Mouse (Mus musculus): Measurements from ENCODE around the gene Gimap3. TPM values are rescaled to one million over a fixed set of nuclear protein-coding genes. Genes with fewer than 3 reads are reported as not detected.
A peak's percentile ranks its signal among the peaks of the same experiment; 100 is the strongest.

Gimap3 gene
- polyA plus RNA-seq (2017; shearing (Covaris generic)): 1,000 to 10,000 TPM; 1,659 to 2,511 TPM

DNA sequence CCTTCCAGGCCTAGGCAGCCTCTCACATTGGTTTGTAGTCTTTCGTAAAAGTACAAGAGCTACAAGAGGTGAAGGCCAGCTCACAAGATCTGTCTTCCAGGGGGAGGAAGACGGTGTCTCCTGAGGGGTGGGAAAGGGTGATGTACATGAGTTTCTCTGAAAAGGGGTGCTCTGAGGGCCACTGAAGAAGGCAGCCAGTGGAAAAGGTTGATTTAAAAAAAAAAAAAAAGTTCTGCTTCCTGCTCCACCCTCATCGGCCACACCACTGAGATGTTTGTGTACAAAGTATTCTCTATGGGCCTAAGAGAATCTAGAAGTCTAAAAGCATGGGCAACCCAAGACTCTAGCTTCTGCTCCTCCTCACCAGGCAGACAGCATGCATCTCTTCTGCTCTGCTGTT is at the start of gene Gimap3:
Gene Gimap3, minus strand, starts transcription at position 156 of the 400 bp plus-strand sequence.
- peak; percentile 69 for ATAC-seq

DNA sequence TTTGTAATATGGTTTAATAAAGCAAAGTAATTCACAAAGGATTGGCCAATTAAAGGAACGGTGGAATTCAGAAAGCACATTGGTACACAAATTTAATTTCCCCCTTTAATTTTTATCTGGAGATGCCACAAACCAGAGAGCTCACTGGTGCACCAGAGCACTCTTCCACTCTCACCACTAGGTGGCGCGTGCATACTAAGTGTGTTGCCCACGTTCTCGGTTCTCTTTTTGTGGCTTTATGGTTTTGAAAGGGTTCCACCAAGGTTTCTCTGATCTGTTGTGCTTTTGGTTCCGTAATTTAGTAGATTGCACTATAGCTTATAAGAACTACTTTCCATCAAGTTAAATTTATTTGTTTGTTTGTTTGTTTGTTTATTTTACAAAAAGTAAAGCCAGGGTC is 47.2 kb upstream of the Gimap3 start:
- ATAC-seq: peak; percentile 82

DNA sequence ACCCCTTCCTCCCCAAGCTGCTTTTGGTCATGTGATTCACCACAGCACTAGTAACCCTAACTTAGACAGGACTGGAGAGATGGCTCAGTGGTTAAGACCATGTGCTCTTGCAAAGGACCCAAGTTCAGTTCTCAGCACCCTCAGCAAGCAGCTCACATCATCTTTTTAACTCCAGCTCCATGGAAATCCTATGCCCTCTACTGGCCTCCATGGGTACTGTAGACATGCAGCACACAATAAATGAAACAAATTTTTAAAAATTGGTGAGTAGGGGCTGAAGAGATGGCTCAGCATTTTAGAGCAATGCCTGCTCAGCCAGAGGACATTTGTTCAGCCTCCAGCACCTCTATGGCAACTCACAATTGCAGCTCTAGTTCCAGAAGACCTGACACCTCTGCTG is 44.4 kb upstream of the Gimap3 start:
- no peak for ATAC-seq

DNA sequence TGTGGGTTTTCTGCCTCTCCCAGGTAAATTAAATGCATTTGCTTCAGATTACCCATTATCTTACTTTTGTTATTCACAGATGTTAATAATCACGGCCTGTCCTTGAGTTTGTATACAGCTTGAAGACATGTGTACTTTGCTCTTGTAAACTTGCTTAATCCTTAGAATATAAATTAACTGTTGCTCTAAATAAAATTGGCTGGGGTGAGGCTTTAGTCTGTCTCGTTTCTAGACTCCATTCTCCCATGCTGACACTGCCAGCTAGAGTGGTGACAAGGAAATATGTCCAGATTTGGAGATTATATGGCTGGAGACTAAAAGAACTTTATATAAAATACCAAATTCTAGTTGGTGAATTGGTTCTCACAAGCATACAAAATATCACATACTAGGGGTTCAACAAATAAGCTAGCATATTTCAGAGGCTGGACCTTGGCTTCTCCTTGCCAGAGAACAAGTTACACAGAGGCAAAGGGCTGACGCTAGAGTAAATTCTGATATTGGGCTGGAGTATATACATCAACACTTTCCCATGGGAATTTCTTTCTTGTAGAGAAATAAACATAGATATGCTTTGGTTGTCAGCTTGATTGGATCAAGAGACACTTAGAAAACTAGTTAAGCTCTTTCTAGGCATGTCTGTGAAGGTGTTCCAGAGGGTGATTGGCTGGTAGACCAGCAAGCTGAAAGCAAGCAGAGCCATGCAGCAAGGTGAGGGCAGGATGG is 39.0 kb upstream of the Gimap3 start:
- ATAC-seq: no peak

DNA sequence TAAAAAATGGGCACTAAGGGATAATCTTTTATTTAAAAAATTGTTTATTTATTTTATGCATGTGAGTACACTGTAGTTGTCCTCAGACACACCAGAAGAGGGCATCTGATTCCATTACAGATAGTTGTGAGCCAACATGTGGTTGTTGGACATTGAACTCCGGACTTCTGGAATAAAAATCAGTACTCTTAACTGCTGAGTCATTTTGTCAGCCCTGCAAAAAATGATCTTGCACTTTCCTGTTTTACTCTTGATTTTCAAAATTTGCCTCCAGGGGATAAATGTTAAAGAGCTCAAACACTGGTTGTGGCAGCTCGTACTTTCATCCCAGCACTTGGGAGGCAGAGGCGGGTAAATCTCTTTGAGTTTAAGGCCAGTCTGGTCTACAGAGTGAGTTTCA is 36.1 kb upstream of the Gimap3 start:
- no peak for ATAC-seq

DNA sequence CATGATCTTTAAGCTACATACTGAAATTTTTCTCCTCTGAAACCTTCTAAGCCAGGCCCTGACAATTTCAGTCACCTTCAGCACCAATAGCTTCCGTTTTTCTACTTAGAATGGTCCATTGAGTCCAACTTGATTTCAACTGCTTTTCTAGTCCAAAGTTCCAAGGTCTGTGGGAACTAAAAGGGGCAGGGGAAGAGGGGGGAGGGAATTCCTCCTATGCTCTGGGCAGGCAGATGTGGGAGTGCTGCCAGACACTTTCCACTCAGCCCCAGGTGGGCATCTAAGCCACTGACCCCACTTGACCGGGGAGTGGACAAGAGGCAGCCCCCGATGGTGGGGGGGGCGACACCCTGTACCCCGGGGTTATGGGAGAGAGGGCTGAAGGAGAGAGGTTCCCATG is 33.7 kb upstream of the Gimap3 start:
- ATAC-seq: no peak

DNA sequence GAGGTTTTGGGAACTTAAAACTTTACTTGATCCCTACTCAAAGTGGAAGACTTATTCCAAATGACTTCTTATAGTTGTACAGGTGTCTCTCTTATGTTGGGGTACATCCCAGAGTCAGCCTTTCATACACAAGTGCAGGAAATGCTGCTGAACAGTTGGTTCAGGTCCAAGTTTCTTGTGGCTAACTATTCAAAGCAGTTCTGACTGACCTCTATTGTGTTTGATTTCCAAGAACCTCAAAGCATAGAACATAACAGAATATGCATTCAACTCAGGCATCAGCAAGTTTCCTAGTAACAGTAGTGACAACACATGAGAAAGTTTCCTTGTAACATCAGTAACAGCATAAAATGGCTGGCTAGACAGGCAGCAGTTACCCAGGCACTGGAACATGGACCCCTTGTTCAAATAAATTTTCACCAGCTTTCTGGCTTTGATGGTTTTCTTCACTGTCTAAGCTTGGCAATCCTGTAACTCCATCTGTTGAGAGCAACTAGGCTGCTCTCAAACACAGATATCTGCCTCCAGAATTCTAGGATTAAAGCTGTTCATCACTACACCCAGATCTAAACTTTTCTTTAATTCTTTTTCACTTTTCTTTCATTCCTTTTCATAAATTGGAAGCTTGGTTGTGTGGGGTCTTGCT is 32.9 kb upstream of the Gimap3 start:
- no peak for ATAC-seq

DNA sequence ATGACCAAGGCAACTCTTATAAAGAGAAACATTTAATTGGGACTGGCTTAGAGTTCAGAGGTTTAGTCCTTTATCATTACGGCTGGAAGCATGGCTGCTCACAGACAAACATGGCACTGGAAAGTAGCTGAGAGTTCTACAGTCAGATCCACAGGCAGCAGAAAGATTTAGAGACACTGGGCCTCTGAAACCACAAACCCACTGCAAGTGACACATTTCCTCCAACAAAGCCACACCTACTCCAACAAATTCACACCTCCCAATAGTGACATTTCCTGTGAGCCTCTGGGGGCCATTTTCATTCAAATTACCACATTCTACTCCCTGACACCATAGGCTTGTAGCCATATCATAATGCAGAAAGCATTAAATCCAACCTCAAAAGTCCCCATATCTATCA is 31.2 kb upstream of the Gimap3 start:
- peak; percentile 100 for ATAC-seq

DNA sequence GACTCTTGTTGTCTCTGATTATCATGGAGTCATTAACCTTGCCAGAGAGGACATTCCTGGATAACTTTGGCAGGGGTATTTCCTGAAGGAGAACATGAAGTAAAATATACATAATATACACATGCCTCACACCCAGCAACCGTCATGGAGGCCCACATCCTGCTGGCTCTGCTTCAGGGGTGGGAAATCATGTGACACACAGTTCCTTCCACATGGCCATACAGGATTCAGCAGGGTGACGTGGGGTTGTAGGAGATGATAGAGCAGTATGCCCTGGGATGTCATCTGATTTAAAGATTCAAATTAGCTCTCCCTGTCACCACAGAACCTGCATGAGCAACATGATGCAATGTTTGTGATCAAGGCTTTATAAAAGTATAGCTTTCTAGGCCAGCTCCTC is 17.2 kb upstream of the Gimap3 start:
- peak; percentile 71 for ATAC-seq

DNA sequence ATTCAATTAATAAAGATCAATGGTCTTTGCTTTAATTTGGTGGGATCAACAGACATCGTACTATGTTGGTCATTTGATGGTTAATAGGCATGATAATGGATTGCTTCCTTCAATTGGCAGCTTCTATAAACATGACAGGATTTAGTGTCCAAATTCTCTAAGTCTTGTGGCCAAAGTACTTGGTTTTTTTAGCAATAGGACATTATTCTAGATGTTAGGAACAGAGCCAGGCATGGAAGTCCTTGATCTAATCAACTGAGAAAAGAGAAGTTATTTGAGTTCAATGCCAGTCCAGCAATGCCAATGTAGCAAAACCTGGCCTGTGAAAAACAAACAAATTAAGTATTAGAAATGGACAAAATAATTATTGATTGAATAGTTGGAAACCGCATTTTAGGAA is 14.9 kb upstream of the Gimap3 start:
- ATAC-seq: no peak

DNA sequence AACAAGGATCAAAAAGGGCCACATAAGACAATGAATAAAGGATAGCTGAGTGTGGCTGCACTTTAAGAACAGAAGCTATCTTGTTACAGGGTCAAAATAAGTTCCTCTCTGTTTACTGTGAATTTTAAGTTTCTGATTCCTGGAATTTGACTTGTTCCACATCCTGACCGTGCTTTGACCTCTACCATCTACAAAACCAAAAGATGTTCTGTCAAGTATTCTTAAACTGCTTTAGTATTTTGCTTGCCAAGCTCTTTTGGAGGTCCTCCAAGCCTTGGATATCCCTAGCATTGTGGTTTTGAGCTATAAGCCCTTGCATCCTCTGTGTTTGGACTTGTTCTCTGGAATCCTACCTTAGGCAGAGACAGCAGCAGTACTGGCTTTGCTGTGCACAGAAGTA is 14.5 kb upstream of the Gimap3 start:
- ATAC-seq: no peak

DNA sequence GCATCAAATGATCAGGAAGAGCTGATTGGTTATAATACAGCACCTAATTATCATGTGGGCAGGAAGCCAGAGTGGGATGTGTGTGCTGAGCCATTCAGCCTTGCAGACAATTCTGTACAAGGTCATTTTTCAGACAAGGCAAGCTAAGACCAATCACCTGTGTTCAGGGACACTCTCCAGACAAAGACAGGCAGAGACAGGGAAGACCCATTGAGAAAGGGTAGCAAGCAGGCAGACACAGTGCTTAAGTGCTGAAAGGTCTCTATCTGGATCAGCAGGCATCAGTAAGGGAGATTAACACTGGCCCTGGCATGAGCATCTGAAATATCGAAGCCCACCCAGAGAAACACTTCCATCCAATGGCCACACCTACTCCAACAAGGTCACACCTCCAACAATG is 13.8 kb upstream of the Gimap3 start:
- no peak for ATAC-seq

DNA sequence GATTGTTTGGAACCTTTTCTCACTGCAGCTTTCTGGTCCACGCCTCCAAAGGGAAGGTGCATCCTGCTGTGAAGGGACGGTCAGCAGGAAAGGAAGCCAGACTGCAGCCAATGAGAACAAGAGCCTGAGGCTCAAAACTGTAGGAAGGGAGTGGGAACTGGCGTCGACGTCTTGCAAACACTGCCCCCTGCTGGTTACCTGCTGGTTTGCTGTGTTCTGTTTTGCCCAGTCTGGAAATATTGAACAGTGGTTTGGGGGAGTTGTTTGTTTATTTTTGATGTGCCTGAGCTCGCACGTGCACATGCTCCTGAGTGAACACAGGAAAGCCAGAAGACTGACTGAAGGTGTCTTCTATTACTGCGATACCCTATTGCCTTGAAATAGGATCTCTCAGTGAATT is 1.4 kb upstream of the Gimap3 start:
- ATAC-seq: peak; percentile 40

DNA sequence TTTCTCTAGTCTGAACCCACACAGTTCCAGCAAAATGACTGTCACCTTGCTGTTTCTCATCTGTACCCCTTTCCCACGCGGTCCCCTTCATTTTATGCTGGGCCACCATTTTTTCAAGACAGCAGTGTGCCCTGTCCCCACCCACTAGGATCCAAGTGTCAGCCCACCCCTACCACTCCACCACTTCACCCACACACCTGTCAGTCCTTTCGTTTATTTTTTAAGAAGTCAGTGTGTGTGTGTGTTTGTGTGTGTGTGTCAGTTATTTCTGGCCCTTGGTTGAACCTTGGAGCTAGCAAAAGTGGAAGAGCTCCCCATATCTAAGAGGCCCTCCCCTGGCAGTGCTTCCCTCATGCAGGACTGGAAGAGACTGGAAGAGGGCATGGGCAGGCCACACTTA is 1.7 kb downstream of the Gimap3 start:
- peak; percentile 16 for ATAC-seq

DNA sequence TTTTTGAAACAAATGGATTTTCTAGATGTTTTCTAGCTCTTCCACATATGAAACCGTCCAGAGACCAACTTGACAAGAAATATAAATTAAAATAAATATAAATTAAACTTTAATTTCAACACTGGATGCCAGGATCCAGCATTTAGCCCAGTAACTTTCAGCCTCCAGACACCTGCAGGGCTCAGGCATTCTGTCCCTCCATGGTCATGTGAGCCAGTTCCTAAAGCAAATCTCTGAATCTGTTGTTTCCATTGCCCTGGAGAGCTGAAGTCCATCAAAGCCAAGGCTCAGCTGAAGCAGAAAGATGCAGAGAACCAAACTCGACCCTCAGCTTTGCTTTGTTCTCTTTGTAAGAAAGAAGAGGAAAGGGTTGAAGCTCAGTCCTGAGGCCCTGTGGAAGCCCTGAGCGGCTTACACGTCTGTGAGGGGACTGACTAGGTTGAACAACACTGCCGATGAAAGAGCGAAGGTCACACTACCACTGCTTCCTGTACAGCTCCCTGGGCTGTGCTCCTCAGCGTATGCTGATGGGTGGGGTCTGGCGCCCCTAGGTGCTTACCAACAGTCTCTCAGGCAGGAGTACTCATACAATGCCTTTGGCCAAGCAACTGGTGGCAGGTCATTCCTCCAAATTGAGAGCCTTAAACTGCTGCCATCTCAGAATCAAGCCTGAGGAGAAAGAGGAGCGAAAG is 2.3 kb downstream of the Gimap3 start:
- ATAC-seq: peak; percentile 61

DNA sequence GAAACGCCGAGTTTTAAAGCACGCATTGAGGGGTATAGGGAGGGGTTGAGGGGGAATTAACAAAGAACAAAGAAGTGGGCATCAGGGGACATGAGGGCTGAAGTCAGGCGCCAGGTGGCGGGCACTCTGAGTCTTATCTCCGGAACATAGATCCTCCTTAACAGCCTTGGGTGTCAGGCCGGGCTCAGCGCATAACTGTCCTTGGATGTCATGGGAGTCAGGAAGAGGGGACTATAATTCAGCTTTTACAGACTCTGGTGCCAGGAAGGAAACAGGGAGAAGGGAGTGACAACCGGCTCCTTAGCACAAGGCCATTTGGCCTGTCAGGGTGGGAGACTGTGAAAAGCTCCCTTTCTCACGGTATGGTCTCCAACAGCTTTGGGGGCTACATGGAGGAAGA is 6.2 kb downstream of the Gimap3 start:
- no peak for ATAC-seq

DNA sequence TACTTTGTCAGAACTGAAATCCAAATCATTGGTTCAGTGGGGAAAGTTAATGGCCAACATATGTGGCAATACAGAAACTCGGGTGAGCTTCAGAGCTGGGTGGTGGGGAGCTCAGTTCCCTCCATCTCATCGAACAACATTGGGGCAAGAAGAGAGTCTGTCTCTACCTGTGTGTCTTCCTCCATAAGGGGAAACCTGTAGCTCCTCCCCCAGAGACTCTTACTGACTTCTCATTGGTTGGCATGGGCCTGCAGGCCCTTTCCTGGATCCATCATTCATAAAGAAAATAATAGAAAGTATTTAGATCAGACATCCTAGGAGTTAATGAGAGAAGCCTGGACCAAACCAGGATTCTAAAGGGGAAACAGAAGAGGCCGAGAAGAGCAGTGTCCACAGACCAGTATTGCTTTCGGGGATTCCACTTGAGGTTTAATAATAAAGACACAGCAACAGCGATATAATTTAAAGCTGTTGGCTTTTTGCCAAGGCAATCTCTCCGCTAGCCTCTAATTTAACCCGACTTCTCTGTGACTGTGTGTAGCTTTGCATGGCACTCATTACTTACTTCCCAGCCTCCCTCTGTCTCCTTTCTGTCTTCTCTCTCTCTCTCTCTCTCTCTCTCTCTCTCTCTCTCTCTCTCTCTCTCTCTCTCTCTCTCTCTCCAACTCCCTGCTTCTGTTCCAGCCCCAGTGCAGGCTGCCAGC is 6.9 kb downstream of the Gimap3 start:
- ATAC-seq: peak; percentile 47

DNA sequence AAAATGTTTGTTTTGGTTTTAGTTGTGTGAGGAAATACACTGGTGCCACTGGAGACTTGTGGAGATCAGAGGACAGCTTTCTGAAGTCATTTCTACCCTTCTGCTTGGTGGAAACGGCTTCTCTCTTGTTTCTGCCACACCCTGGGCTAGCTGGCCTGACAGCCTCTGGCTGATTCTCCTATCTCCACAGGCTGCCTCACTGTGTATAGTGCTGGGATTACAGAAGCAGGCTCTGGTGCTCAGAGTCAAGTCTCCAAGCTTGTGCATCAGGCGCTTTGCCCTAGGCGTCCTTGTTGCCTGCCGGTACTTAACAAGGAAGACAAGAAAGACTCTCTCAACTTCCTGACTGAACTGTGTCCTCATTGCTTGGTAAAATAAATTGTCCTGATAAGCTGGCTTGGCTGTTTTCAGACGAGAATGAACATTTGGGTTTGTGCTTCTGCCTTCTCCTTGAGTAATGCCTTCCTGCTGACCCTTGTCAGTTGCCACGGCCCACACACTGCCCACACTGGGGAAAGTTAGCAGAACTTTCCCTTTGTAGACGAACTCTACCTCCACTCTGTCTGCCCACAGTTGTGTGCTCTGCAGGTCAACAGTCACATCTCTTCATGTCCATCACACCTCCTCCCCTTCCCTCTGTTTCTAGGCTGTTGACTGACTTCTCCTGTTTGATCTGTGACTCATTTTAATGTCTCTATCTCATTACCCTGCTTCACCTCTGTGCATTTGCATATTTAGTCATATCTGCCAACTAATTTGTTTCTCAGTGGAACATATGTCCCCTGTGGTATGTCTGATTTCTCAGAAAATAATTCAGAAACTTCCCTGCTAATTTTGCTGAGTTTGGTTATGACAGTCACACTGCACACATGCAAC is 23.3 kb downstream of the Gimap3 start:
- ATAC-seq: peak; percentile 68

DNA sequence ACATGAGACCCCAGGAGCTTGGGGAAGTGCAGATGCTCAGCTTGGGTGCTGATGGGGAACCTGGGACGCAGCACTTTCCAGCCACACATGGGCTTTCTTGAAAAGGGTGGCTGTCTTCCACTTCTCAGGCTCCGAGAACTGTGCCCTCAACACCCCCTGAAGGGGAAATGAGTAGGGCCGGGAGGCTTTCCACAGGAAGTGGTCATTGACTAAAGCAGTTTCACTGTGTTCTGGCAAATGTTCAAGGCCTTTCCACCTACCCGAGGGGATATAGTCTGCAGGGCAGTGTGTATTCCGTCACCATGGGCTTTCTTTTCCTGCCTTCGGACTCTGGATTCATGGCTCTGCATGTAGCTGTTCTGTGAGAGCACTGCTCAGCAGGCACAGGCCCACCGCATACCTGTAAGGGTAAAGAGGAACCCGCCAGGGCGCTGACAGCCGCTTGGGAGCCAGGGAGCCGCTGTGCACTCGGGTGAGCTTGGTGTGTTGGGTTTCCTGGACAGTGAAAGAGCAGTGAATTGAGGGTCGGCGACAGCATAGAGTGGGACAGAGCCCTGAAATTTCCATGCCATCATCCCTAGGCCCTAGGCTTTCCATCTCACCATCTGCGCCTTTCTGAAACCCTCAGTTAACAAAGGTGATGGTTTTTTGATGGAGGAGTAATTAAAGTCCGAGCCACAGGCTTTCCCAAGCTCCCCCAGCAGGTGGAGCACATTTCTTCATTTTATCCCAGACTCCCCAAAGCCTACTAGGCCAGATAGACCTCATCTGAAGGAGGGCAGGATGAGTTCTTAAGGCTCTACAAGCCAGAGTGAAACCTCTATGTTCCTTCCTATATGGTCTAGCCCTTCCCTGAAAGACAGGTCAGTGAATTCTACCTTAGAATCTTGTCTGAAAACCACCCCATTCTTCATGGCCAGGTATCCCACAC is 24.4 kb downstream of the Gimap3 start, which contains the start of gene Gimap5:
Gene Gimap5, plus strand, starts transcription at position 239 of the 931 bp plus-strand sequence.
- ATAC-seq: peak; percentile 60

DNA sequence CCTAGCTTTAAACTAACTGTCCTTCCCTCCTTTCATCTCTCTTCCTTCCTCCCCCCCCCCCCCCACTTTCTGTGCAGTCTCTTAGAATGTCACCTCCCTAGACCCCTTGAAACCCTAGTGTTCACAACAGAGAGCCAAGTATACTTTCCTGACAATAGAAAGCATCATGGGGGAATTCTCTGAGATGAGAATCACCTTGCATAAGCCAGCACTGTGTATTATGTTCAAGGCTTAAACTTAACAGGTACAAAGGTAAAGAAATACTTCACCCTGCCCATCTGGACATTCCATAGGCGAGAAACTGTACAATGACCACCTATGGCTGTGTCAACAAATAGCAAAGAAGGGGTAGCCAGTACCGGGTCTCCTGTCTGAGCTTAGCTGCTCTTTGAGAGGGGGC is 25.2 kb downstream of the Gimap3 start:
- no peak for ATAC-seq
